Mouse (Mus musculus) hindbrain, embryonic 14.5 days (tissue): Measurements from ENCODE around the gene Tiam1. TPM values are rescaled to one million over a fixed set of nuclear protein-coding genes. Genes with fewer than 3 reads are reported as not detected.

ENCODE experiments used
- ATAC-seq: fragments of 200-750 bp; cut with Nextera tagmentation; 2 replicates; pipeline ENCODE4 v1.8.0; 2017; ENCODE audit warnings: moderate number of reproducible peaks, mild to moderate bottlenecking, moderate TSS enrichment, moderate library complexity; ENCODE audit not compliant: low FRiP score
- DNase-seq: peaks from one replicate; pipeline ENCODE4 v3.0.0-alpha.2; 2015; ENCODE audit warnings: low spot score
- H3K27ac ChIP-seq: fragments of 300-500 bp; sonication (generic); 2 replicates; pipeline ENCODE4 v1.5.1; 2014; ENCODE audit warnings: mild to moderate bottlenecking, moderate library complexity
- H3K27me3 ChIP-seq: fragments of 300-500 bp; sonication (generic); 2 replicates; pipeline ENCODE4 v1.6.1; 2014; ENCODE audit warnings: mild to moderate bottlenecking, low read length, mixed read lengths; ENCODE audit not compliant: control insufficient read depth, insufficient read depth
- H3K36me3 ChIP-seq: fragments of 300-500 bp; sonication (generic); replicated peaks from 2 replicates; pipeline ENCODE4 v1.6.1; 2014; ENCODE audit not compliant: control insufficient read depth, insufficient read depth
- H3K4me1 ChIP-seq: fragments of 300-500 bp; sonication (generic); replicated peaks from 2 replicates; pipeline ENCODE4 v1.6.1; 2014; ENCODE audit warnings: antibody characterized with exemption, low read length, mixed read lengths; ENCODE audit not compliant: control insufficient read depth, insufficient read depth
- H3K4me2 ChIP-seq: fragments of 300-500 bp; sonication (generic); replicated peaks from 2 replicates; pipeline ENCODE4 v1.6.1; 2014; ENCODE audit warnings: mild to moderate bottlenecking, moderate library complexity
- H3K4me3 ChIP-seq: fragments of 300-500 bp; sonication (generic); replicated peaks from 2 replicates; pipeline ENCODE4 v1.5.1; 2014; ENCODE audit warnings: mild to moderate bottlenecking, low read length
- H3K9ac ChIP-seq: fragments of 300-500 bp; sonication (generic); 2 replicates; pipeline ENCODE4 v1.6.1; 2014
- H3K9me3 ChIP-seq: fragments of 300-500 bp; sonication (generic); 2 replicates; pipeline ENCODE4 v1.6.1; 2016; ENCODE audit warnings: low read length; ENCODE audit not compliant: control insufficient read depth
- WGBS: fragments of 180-500 bp; shearing (Covaris S2); extraction: QIAGEN DNeasy Blood & Tissue Kit; methylation state at CpG from one replicate; pipeline ENCODE4 v1.1.7; 2014; 5-methylcytosine and 5-hydroxymethylcytosine counted together
- polyA plus RNA-seq: library from polyadenylated mRNA; unstranded; fragments of >200 nt; fragmentation: Nextera tagmentation; extraction: Ambion mirVana; gene quantifications from 2 replicates; pipeline ENCODE4 v1.2.1, GENCODE M21; 2014

The Tiam1 gene
- polyA plus RNA-seq, 1 experiment from 2014 or later: 27.2 TPM

DNA sequence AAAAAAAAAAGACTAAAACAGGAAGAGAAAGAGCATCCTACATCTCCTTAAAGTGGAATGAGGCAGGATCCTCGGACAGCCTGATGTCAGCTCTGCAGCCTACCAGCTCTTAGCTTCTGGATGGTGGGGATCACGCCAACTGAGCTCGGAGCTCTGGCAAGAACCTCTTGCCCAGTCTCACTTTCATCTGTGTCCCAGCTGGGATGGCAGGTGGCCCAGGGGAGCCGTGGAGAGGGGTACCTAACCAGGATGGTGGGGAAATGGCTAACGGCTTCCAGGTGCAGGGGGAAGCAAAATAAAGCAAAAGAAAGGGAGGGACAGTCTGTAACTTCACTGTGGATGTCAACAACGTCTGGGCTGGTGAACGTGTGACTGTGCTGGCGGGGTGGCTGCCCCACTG, 337.6 kb downstream of the Tiam1 start:
- no peaks in the 10 kb centered on the region for H3K9me3 ChIP-seq
- no peaks in the 10 kb centered on the region for H3K27me3 ChIP-seq
- no peaks in the 10 kb centered on the region for H3K4me1 ChIP-seq
- H3K4me2 ChIP-seq: no peak overlapping the region
- ATAC-seq (no peak), DNase-seq (no peak)
- H3K27ac ChIP-seq: no peak overlapping the region
- no peak overlapping the region for H3K4me3 ChIP-seq
- 67% methylated on average over 8 of the region's 8 CpGs for WGBS
- H3K9ac ChIP-seq: no peak overlapping the region
- peaks cover 37% of the 10 kb centered on the region for H3K36me3 ChIP-seq

GRCm38 (mm10) chr16:89805210-89805609, 338.4 kb downstream of the Tiam1 start:
- WGBS: 66% methylated on average over 12 of the region's 12 CpGs

DNA sequence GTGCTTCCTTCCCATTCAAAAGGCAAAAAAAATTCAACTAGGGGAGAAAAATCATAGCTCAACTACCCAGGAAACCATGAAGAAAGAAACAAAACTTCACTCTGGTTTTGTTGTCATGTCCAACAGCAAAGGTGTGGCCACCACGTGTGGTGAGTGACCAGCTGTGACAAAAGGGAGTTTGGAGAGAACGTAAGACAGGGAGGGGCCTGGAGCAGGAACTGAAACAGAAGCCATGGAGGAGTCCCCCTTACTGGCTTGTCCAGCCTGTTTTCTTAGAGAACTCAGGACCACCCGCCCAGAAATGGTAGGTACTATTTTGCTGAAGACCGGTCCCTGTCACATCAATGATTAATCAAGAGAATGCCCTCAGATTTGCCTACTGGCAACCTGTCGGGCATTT, 342.1 kb downstream of the Tiam1 start:
- WGBS: 83% methylated on average over 5 of the region's 5 CpGs
- Histone ChIP-seq H3K4me2 (no peak overlapping the region), H3K9me3 (no peaks in the 10 kb centered on the region), H3K27me3 (no peaks in the 10 kb centered on the region), H3K9ac (no peak overlapping the region), H3K4me1 (no peaks in the 10 kb centered on the region), H3K36me3 (peaks cover 46% of the 10 kb centered on the region), H3K4me3 (no peak overlapping the region), H3K27ac (no peak overlapping the region)
- no peak for ATAC-seq
- DNase-seq: no peak

More at GRCm38 (mm10) chr16:89805210-89805609, 338.4 kb downstream of the Tiam1 start:
- H3K27ac ChIP-seq: no peak overlapping the region
- peaks cover 32% of the 10 kb centered on the region for H3K36me3 ChIP-seq
- H3K27me3 ChIP-seq: no peaks in the 10 kb centered on the region
- H3K9ac ChIP-seq: no peak overlapping the region
- DNase-seq (no peak), ATAC-seq (no peak)
- H3K9me3 ChIP-seq: no peaks in the 10 kb centered on the region
- no peak overlapping the region for H3K4me3 ChIP-seq
- H3K4me2 ChIP-seq: no peak overlapping the region
- no peaks in the 10 kb centered on the region for H3K4me1 ChIP-seq

DNA sequence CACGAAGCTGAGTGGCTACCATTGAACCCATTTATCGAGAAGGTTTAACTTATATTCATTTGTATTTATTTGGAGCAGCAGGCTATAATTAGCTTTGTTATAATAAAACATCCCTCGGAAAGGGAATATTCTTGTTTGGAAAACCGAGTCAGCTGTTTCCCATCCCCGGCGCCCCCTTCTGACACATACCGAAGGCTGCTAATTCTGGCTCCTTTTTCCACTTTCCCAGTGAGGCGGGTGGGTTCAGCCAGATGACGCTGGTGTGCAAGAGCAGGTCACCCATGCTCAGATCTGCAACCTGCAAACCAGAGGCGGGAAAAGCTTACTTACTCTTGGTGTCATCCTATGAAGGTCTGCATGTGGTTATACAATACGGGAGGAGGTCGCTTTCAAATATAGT, 343.8 kb downstream of the Tiam1 start:
- H3K27ac ChIP-seq: no peak overlapping the region
- H3K27me3 ChIP-seq: no peaks in the 10 kb centered on the region
- DNase-seq: no peak
- H3K4me1 ChIP-seq: no peaks in the 10 kb centered on the region
- ATAC-seq: no peak
- no peaks in the 10 kb centered on the region for H3K9me3 ChIP-seq
- H3K4me3 ChIP-seq: no peak overlapping the region
- WGBS: 84% methylated on average over 12 of the region's 12 CpGs
- H3K36me3 ChIP-seq: peaks cover 50% of the 10 kb centered on the region
- H3K4me2 ChIP-seq: no peak overlapping the region
- H3K9ac ChIP-seq: no peak overlapping the region

GRCm38 (mm10) chr16:89796566-89796965, 347.0 kb downstream of the Tiam1 start:
- DNase-seq (no peak), ATAC-seq (no peak)
- Histone ChIP-seq H3K9me3 (no peaks in the 10 kb centered on the region), H3K9ac (no peak overlapping the region), H3K27ac (no peak overlapping the region), H3K36me3 (peaks cover 59% of the 10 kb centered on the region), H3K4me3 (no peak overlapping the region), H3K27me3 (no peaks in the 10 kb centered on the region), H3K4me2 (no peak overlapping the region), H3K4me1 (no peaks in the 10 kb centered on the region)
- 92% methylated on average over 7 of the region's 7 CpGs for WGBS

- Histone ChIP-seq H3K9ac (no peak overlapping the region), H3K4me1 (0 out of 2 replicates have a peak, but pooled peaks cover 3% of the 10 kb centered on the region), H3K27ac (no peak overlapping the region), H3K9me3 (no peaks in the 10 kb centered on the region), H3K4me2 (no peak overlapping the region), H3K4me3 (no peak overlapping the region), H3K27me3 (no peaks in the 10 kb centered on the region), H3K36me3 (peaks cover 58% of the 10 kb centered on the region)
- DNase-seq (no peak), ATAC-seq (no peak)
- WGBS: 90% methylated on average over 9 of the region's 9 CpGs
Measured at GRCm38 (mm10) chr16:89789792-89790434, 353.7 kb downstream of the Tiam1 start.

DNA sequence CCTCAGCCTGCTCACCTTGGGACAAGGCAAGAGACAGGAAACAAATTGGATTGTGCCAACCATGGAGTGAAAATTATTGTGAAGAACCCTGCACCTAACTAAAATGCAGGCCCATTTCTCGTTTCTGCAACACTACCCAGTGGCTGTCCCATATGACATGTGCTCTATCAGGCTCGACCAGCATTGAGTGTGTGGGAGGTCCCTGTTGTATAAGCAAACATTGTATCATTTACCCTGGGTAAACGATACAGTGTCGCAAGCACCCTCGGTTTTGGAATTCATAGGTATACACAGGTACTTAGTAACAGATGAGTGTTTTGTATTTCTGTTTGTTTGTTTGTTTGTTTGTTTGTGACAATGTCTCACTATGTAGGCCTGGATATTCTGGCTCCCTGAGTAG, 357.8 kb downstream of the Tiam1 start:
- H3K9me3 ChIP-seq: no peaks in the 10 kb centered on the region; the same call in 1 of the 2 replicates
- no peak overlapping the region for H3K27ac ChIP-seq
- no peak for DNase-seq
- H3K36me3 ChIP-seq: peaks cover 21% of the 10 kb centered on the region
- H3K4me1 ChIP-seq: 0 out of 2 replicates have a peak, but pooled peaks cover 3% of the 10 kb centered on the region
- no peak for ATAC-seq
- no peak overlapping the region for H3K4me3 ChIP-seq
- no peaks in the 10 kb centered on the region for H3K27me3 ChIP-seq
- 90% methylated on average over 5 of the region's 5 CpGs for WGBS
- H3K4me2 ChIP-seq: no peak overlapping the region
- H3K9ac ChIP-seq: no peak overlapping the region

DNA sequence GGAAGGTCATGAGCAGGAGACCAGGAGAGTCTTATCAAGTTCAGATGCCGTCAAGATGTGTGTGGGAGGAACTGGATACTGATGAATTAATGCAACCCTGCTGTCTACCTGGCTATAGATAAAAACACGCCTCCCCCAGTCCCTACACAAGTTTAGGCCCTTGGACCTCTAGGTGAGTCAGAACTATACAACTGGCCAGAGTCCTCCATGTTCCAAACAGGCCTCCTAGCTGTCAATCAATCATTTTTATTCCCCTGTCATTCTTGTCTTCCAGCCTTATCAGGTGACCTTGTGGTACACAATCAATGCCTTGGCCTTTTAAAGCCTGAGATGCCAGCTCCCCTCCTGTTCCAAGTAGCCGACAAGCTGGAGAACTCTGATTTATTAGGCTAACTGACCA, 363.9 kb downstream of the Tiam1 start:
- no peak overlapping the region for H3K4me2 ChIP-seq
- no peaks in the 10 kb centered on the region for H3K36me3 ChIP-seq
- 89% methylated on average over 3 of the region's 3 CpGs for WGBS
- ATAC-seq (no peak), DNase-seq (no peak)
- H3K9me3 ChIP-seq: no peaks in the 10 kb centered on the region; the same call in 1 of the 2 replicates
- H3K27ac ChIP-seq: no peak overlapping the region
- H3K27me3 ChIP-seq: no peaks in the 10 kb centered on the region
- H3K9ac ChIP-seq: no peak overlapping the region
- H3K4me1 ChIP-seq: no peaks in the 10 kb centered on the region
- no peak overlapping the region for H3K4me3 ChIP-seq

DNA sequence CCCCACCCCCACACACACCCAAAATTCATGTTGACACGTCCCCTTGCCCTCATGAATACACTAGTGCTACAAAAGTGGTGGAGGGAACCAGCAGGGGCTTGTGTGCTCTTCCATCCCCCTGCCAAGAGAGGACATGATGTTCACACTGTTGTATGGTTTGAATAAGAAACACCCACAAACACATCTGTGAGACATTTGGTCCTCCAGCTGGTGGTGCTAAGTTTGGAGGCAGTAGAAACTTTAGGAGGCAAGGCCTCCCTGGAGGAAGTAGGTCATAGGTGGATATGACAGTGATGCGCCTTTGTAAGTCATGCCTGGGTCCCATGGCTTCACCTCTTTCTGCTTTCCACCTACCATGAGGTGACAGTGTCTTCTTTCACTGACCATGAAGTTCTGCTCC, 366.1 kb downstream of the Tiam1 start:
- H3K9me3 ChIP-seq: no peaks in the 10 kb centered on the region; the same call in 1 of the 2 replicates
- H3K9ac ChIP-seq: no peak overlapping the region
- no peaks in the 10 kb centered on the region for H3K27me3 ChIP-seq
- 71% methylated on average over 2 of the region's 2 CpGs for WGBS
- no peaks in the 10 kb centered on the region; the same call in 1 of the 2 replicates for H3K4me1 ChIP-seq
- H3K4me2 ChIP-seq: no peak overlapping the region
- H3K4me3 ChIP-seq: no peak overlapping the region
- no peak for DNase-seq
- no peak for ATAC-seq
- no peaks in the 10 kb centered on the region for H3K36me3 ChIP-seq
- no peak overlapping the region for H3K27ac ChIP-seq

- ATAC-seq: no peak
- H3K4me1 ChIP-seq: no peaks in the 10 kb centered on the region; the same call in 1 of the 2 replicates
- no peak for DNase-seq
- H3K4me3 ChIP-seq: peak overlapping the region; percentile 28; the same call in 1 of the 2 replicates
- WGBS: 27% methylated on average over 10 of the region's 10 CpGs
- H3K9me3 ChIP-seq: peaks cover 11% of the 10 kb centered on the region
- H3K9ac ChIP-seq: peak overlapping the region; percentile 48; the same call in 1 of the 2 replicates
- no peak overlapping the region for H3K27ac ChIP-seq
- no peaks in the 10 kb centered on the region for H3K27me3 ChIP-seq
- H3K36me3 ChIP-seq: no peaks in the 10 kb centered on the region
- H3K4me2 ChIP-seq: peak overlapping the region; percentile 68
Measured at GRCm38 (mm10) chr16:89774553-89774913, 369.0 kb downstream of the Tiam1 start.
